Mouse (Mus musculus): Measurements from ENCODE around the gene Rpusd2. TPM values are rescaled to one million over a fixed set of nuclear protein-coding genes. Genes with fewer than 3 reads are reported as not detected.
"Not testable (repeated sequence)": the region's sequence is repeated elsewhere in the genome, so short reads cannot be mapped to it uniquely, and the experiment has no call there.

The Rpusd2 gene
- 1 to 10 TPM; 6.0 to 6.1 TPM for total RNA-seq (2021)
- long read RNA-seq, experiment 1, partial matches to known transcripts: 0 of 4 reads
- long read RNA-seq, experiment 1, other reads (novel, unspliced or antisense): 0 of 4 reads
- long read RNA-seq, experiment 2, partial matches to known transcripts: 0 of 5 reads
- long read RNA-seq, experiment 2, other reads (novel, unspliced or antisense): 1 of 5 reads

- peak; percentile 91 to 94 for DNase-seq (ENCODE audit: low spot score in 2 of 2)
Observed at GRCm38 (mm10) chr2:119034656-119035396, at the start of gene Rpusd2. Rpusd2 (plus strand) TSS chr2:119034790.

- peak in 1 of 2 experiments; percentile 6 for DNase-seq (ENCODE audit: low spot score in 2 of 2)
Observed at GRCm38 (mm10) chr2:118995490-118995889, 39.1 kb upstream of the Rpusd2 start.

GRCm38 (mm10) chr2:118995919-118996797 is 38.4 kb upstream of the Rpusd2 start:
- peak in 1 of 2 experiments; percentile 9 for DNase-seq (ENCODE audit: low spot score in 2 of 2)

- no peak for DNase-seq (ENCODE audit: low spot score in 2 of 2)
Observed at GRCm38 (mm10) chr2:118996798-118997105, 37.8 kb upstream of the Rpusd2 start.

GRCm38 (mm10) chr2:118998115-118998866 is 36.3 kb upstream of the Rpusd2 start:
- DNase-seq (ENCODE audit: low spot score in 2 of 2): no peak

- no peak for DNase-seq (ENCODE audit: low spot score in 2 of 2)
Observed at GRCm38 (mm10) chr2:118999025-118999639, 35.5 kb upstream of the Rpusd2 start.

GRCm38 (mm10) chr2:119006886-119007285 is 27.7 kb upstream of the Rpusd2 start:
- no peak for DNase-seq (ENCODE audit: low spot score in 2 of 2)

GRCm38 (mm10) chr2:119009376-119009775 is 25.2 kb upstream of the Rpusd2 start:
- DNase-seq (ENCODE audit: low spot score in 2 of 2): no peak

- DNase-seq (ENCODE audit: low spot score in 2 of 2): no peak
Observed at GRCm38 (mm10) chr2:119014989-119015388, 19.6 kb upstream of the Rpusd2 start.

- no peak for DNase-seq (ENCODE audit: low spot score in 2 of 2)
Observed at GRCm38 (mm10) chr2:119015604-119016180, 18.9 kb upstream of the Rpusd2 start.

- not testable (repeated sequence) for DNase-seq (ENCODE audit: low spot score in 2 of 2)
Observed at GRCm38 (mm10) chr2:119016312-119016711, 18.3 kb upstream of the Rpusd2 start.

GRCm38 (mm10) chr2:119017647-119018046 is 16.9 kb upstream of the Rpusd2 start:
- DNase-seq (ENCODE audit: low spot score in 2 of 2): no peak

GRCm38 (mm10) chr2:119018391-119019122 is 16.0 kb upstream of the Rpusd2 start:
- peak in 1 of 2 experiments; percentile 8 for DNase-seq (ENCODE audit: low spot score in 2 of 2)

- no peak for DNase-seq (ENCODE audit: low spot score in 2 of 2)
Observed at GRCm38 (mm10) chr2:119019131-119019530, 15.5 kb upstream of the Rpusd2 start.

GRCm38 (mm10) chr2:119019538-119019937 is 15.1 kb upstream of the Rpusd2 start:
- no peak for DNase-seq (ENCODE audit: low spot score in 2 of 2)

- no peak for DNase-seq (ENCODE audit: low spot score in 2 of 2)
Observed at GRCm38 (mm10) chr2:119023154-119023660, 11.4 kb upstream of the Rpusd2 start.

GRCm38 (mm10) chr2:119024536-119025238 is 9.9 kb upstream of the Rpusd2 start:
- DNase-seq (ENCODE audit: low spot score in 2 of 2): no peak

- DNase-seq (ENCODE audit: low spot score in 2 of 2): no peak
Observed at GRCm38 (mm10) chr2:119025239-119025616, 9.4 kb upstream of the Rpusd2 start.

GRCm38 (mm10) chr2:119026951-119027350 is 7.6 kb upstream of the Rpusd2 start:
- DNase-seq (ENCODE audit: low spot score in 2 of 2): no peak
